16 mouse cellular contexts compared by ENCODE assay signal in genomic region chr6:23637081-23637480, GRCm38 (mm10). TPM values are rescaled to one million over a fixed set of nuclear protein-coding genes. Genes with fewer than 3 reads are reported as not detected.
DNase-seq lines count a peak whose midpoint lies in the region; ATAC-seq and TF ChIP-seq lines count a peak whose summit lies in the region.
"Had no signal": no experiment of that assay in that cellular context is flagged by ENCODE, and none has a peak within 500 bp of the region (broad histone marks: within the 10 kb centered on the region; RNA-seq: fewer than 3 reads in every experiment).

No protein-coding gene starts in this region.

- no peak overlapping the region for H3K4me2 ChIP-seq in forebrain, embryonic 14.5 days (ENCODE audit: low read length)
- H3K4me2 ChIP-seq in forebrain, embryonic 12.5 days: no peak overlapping the region
- no peak overlapping the region for H3K4me2 ChIP-seq in liver, embryonic 12.5 days
- no peak overlapping the region for H3K4me2 ChIP-seq in intestine, embryonic 15.5 days (replicated peaks)
- H3K4me2 ChIP-seq in kidney, embryonic 16.5 days (replicated peaks; ENCODE audit: low read depth, low read length): no peak overlapping the region
- H3K4me2 ChIP-seq: heart, embryonic 15.5 days had no signal

- H3K27me3 ChIP-seq in forebrain, embryonic 14.5 days (replicated peaks; ENCODE audit: control insufficient read depth, insufficient read depth, low read length): no peaks in the 10 kb centered on the region
- no peaks in the 10 kb centered on the region for H3K27me3 ChIP-seq in forebrain, embryonic 12.5 days
- no peaks in the 10 kb centered on the region for H3K27me3 ChIP-seq in liver, adult 2 months (ENCODE audit: control insufficient read depth, insufficient read depth, low read length)
- no peaks in the 10 kb centered on the region for H3K27me3 ChIP-seq in liver, embryonic 12.5 days (replicated peaks)
- no peaks in the 10 kb centered on the region for H3K27me3 ChIP-seq in intestine, embryonic 15.5 days (replicated peaks)
- no peaks in the 10 kb centered on the region for H3K27me3 ChIP-seq in kidney, embryonic 16.5 days (ENCODE audit: insufficient read depth, low read length)
- H3K27me3 ChIP-seq: heart, embryonic 15.5 days had no signal

- H3K27ac ChIP-seq in forebrain, embryonic 14.5 days (ENCODE audit: low read depth, low read length): no peak overlapping the region
- no peak overlapping the region for H3K27ac ChIP-seq in forebrain, embryonic 12.5 days
- no peak overlapping the region for H3K27ac ChIP-seq in liver, adult 2 months (replicated peaks; ENCODE audit: insufficient read depth, low read depth, low read length)
- H3K27ac ChIP-seq in liver, embryonic 12.5 days: no peak overlapping the region
- no peak overlapping the region for H3K27ac ChIP-seq in intestine, embryonic 15.5 days
- no peak overlapping the region for H3K27ac ChIP-seq in kidney, embryonic 16.5 days (ENCODE audit: low read length)
- H3K27ac ChIP-seq: heart, embryonic 15.5 days; liver, embryonic 14.5 days had no signal

- ATAC-seq in forebrain, embryonic 14.5 days: no peak
- ATAC-seq in forebrain, embryonic 12.5 days (ENCODE audit: low FRiP score): no peak
- ATAC-seq in liver, embryonic 12.5 days: no peak
- no peak for ATAC-seq in intestine, embryonic 15.5 days
- ATAC-seq in kidney, embryonic 16.5 days (ENCODE audit: low FRiP score, low TSS enrichment): no peak
- ATAC-seq: intestine, postnatal 0 days had no signal

- DNase-seq in forebrain, embryonic 14.5 days (ENCODE audit: low spot score): peak; percentile 35
- peak; percentile 44 for DNase-seq in liver, adult 2 months (ENCODE audit: extremely low read depth, low read depth, low spot score)
- DNase-seq in cerebellum, adult 18-20 months: peak; percentile 77 to 78
- peak; percentile 47 to 49 for DNase-seq in right cerebral cortex, postnatal 10 days (ENCODE audit: low spot score in 2 of 2)
- DNase-seq: thymus, postnatal 4 days had no signal

- no peaks in the 10 kb centered on the region for H3K36me3 ChIP-seq in forebrain, embryonic 14.5 days (ENCODE audit: control insufficient read depth, insufficient read depth, low read length)
- H3K36me3 ChIP-seq in forebrain, embryonic 12.5 days (replicated peaks): no peaks in the 10 kb centered on the region
- no peaks in the 10 kb centered on the region for H3K36me3 ChIP-seq in liver, adult 2 months (ENCODE audit: control insufficient read depth, insufficient read depth, low read length)
- H3K36me3 ChIP-seq in liver, embryonic 12.5 days: no peaks in the 10 kb centered on the region
- no peaks in the 10 kb centered on the region for H3K36me3 ChIP-seq in intestine, embryonic 15.5 days
- no peaks in the 10 kb centered on the region for H3K36me3 ChIP-seq in kidney, embryonic 16.5 days (ENCODE audit: insufficient read depth, low read length)
- H3K36me3 ChIP-seq: heart, embryonic 15.5 days had no signal

- WGBS in forebrain, embryonic 14.5 days: 66% methylated on average over 3 of the region's 3 CpGs
- WGBS in forebrain, embryonic 12.5 days: 84% methylated on average over 3 of the region's 3 CpGs
- 53% methylated on average over 3 of the region's 3 CpGs for WGBS in liver, adult 2 months
- WGBS in liver, embryonic 12.5 days (ENCODE audit: insufficient replicate concordance): 54% methylated on average over 3 of the region's 3 CpGs
- 72% methylated on average over 3 of the region's 3 CpGs for WGBS in intestine, embryonic 15.5 days
- WGBS in kidney, embryonic 16.5 days: 82% methylated on average over 3 of the region's 3 CpGs

- H3K9me3 ChIP-seq in forebrain, embryonic 14.5 days (replicated peaks; ENCODE audit: control insufficient read depth, low read length): no peaks in the 10 kb centered on the region
- no peaks in the 10 kb centered on the region for H3K9me3 ChIP-seq in forebrain, embryonic 12.5 days
- H3K9me3 ChIP-seq in liver, embryonic 12.5 days (replicated peaks): no peaks in the 10 kb centered on the region
- H3K9me3 ChIP-seq in intestine, embryonic 15.5 days: no peaks in the 10 kb centered on the region
- no peaks in the 10 kb centered on the region for H3K9me3 ChIP-seq in kidney, embryonic 16.5 days (ENCODE audit: low read length)
- H3K9me3 ChIP-seq: heart, embryonic 15.5 days had no signal

- TF ChIP-seq POLR2A in liver, adult 2 months (IDR thresholded peaks at IDR 0.05; ENCODE audit: extremely low read depth, insufficient read depth, low read length): no peak

- no peak for TF ChIP-seq CTCF in liver, adult 2 months (IDR thresholded peaks at IDR 0.05; ENCODE audit: low read depth, low read length)

- no peaks in the 10 kb centered on the region for H3K79me2 ChIP-seq in liver, adult 2 months (ENCODE audit: control insufficient read depth, insufficient read depth, low read length)

- no peak overlapping the region for H3K4me3 ChIP-seq in forebrain, embryonic 14.5 days (ENCODE audit: low read depth, low read length)
- H3K4me3 ChIP-seq in forebrain, embryonic 12.5 days (replicated peaks): no peak overlapping the region
- no peak overlapping the region for H3K4me3 ChIP-seq in liver, adult 2 months (ENCODE audit: insufficient read depth, low read depth, low read length)
- no peak overlapping the region for H3K4me3 ChIP-seq in liver, embryonic 12.5 days
- no peak overlapping the region for H3K4me3 ChIP-seq in intestine, embryonic 15.5 days (replicated peaks)
- H3K4me3 ChIP-seq in kidney, embryonic 16.5 days (ENCODE audit: low read length): no peak overlapping the region
- H3K4me3 ChIP-seq: heart, embryonic 15.5 days had no signal

- no peaks in the 10 kb centered on the region for H3K4me1 ChIP-seq in forebrain, embryonic 14.5 days (ENCODE audit: control insufficient read depth, insufficient read depth, low read length)
- no peaks in the 10 kb centered on the region for H3K4me1 ChIP-seq in forebrain, embryonic 12.5 days
- peaks cover 2% of the 10 kb centered on the region; the same call in 1 of the 2 replicates for H3K4me1 ChIP-seq in liver, adult 2 months (ENCODE audit: control insufficient read depth, insufficient read depth, low read length)
- H3K4me1 ChIP-seq in liver, embryonic 12.5 days: no peaks in the 10 kb centered on the region
- H3K4me1 ChIP-seq in intestine, embryonic 15.5 days (replicated peaks): no peaks in the 10 kb centered on the region
- H3K4me1 ChIP-seq in kidney, embryonic 16.5 days (ENCODE audit: insufficient read depth, low read length): no peaks in the 10 kb centered on the region
- H3K4me1 ChIP-seq: heart, embryonic 15.5 days had no signal

- no peak overlapping the region for H3K9ac ChIP-seq in forebrain, embryonic 14.5 days (ENCODE audit: low read length)
- H3K9ac ChIP-seq in forebrain, embryonic 12.5 days: no peak overlapping the region
- no peak overlapping the region for H3K9ac ChIP-seq in liver, adult 2 months (ENCODE audit: low read depth, low read length)
- no peak overlapping the region for H3K9ac ChIP-seq in liver, embryonic 12.5 days
- H3K9ac ChIP-seq in intestine, embryonic 15.5 days: no peak overlapping the region
- H3K9ac ChIP-seq in kidney, embryonic 16.5 days (replicated peaks; ENCODE audit: low read length): no peak overlapping the region
- H3K9ac ChIP-seq: heart, embryonic 15.5 days; liver, embryonic 14.5 days had no signal

RNA-seq across cellular contexts. Expression of gene Rnf133, which starts 13.0 kb away (rescaled TPM):
- not detected in 2 replicates for polyA plus RNA-seq in forebrain, embryonic 14.5 days (2014; fragmentation: Nextera tagmentation; extraction: Ambion mirVana)
- not detected in 2 replicates for polyA plus RNA-seq in forebrain, embryonic 12.5 days (2016; fragmentation: Nextera tagmentation; extraction: Ambion mirVana)
- total RNA-seq in liver, adult 2 months (2014; rRNA removed): 0.34 and 0.74 TPM in 2 replicates
- not detected in 2 replicates for polyA plus RNA-seq in liver, adult 2 months (2012; rRNA removed)
- polyA plus RNA-seq in liver, embryonic 12.5 days (2016; fragmentation: Nextera tagmentation; extraction: Ambion mirVana): not detected in 2 replicates
- not detected in 2 replicates for polyA plus RNA-seq in intestine, embryonic 15.5 days (2015; fragmentation: Nextera tagmentation; extraction: Ambion mirVana)
- not detected in 2 replicates for polyA plus RNA-seq in kidney, embryonic 16.5 days (2015; fragmentation: Nextera tagmentation; extraction: Ambion mirVana)
- total RNA-seq: megakaryocyte-erythroid progenitor cell, adult 5-6 weeks had no signal
- polyA plus RNA-seq: C2C12; embryonic facial prominence, embryonic 14.5 days; heart, embryonic 15.5 days; intestine, postnatal 0 days; liver, embryonic 14.5 days; neural tube, embryonic 14.5 days had no signal

RNA-seq across cellular contexts. Expression of gene Rnf148, which starts 17.9 kb away (rescaled TPM):
- not detected in 2 replicates for polyA plus RNA-seq in forebrain, embryonic 14.5 days (2014; fragmentation: Nextera tagmentation; extraction: Ambion mirVana)
- polyA plus RNA-seq in forebrain, embryonic 12.5 days (2016; fragmentation: Nextera tagmentation; extraction: Ambion mirVana): not detected in 2 replicates
- total RNA-seq in liver, adult 2 months (2014; rRNA removed): 0.55 and 0.67 TPM in 2 replicates
- 0.06 TPM in 1 of 2 replicates, not detected in the other for polyA plus RNA-seq in liver, adult 2 months (2012; rRNA removed)
- polyA plus RNA-seq in liver, embryonic 12.5 days (2016; fragmentation: Nextera tagmentation; extraction: Ambion mirVana): not detected in 2 replicates
- polyA plus RNA-seq in intestine, embryonic 15.5 days (2015; fragmentation: Nextera tagmentation; extraction: Ambion mirVana): not detected in 2 replicates
- polyA plus RNA-seq in kidney, embryonic 16.5 days (2015; fragmentation: Nextera tagmentation; extraction: Ambion mirVana): 0.14 TPM in 1 of 2 replicates, not detected in the other
- total RNA-seq: megakaryocyte-erythroid progenitor cell, adult 5-6 weeks had no signal
- polyA plus RNA-seq: C2C12; embryonic facial prominence, embryonic 14.5 days; heart, embryonic 15.5 days; liver, embryonic 14.5 days had no signal
